Mouse (Mus musculus) kidney, adult 2 months (tissue): ENCODE data around the gene Tjap1. TPM values are rescaled to one million over a fixed set of nuclear protein-coding genes. Genes with fewer than 3 reads are reported as not detected.

ENCODE experiments used
- DNase-seq: peaks from one replicate; pipeline ENCODE4 v3.0.0; 2021
- H3K27ac ChIP-seq: fragments of 200-500 bp; 2 replicates; pipeline ENCODE4 v1.5.1; 2012; ENCODE audit warnings: low read depth, low read length, control low read depth, inconsistent platforms; ENCODE audit not compliant: insufficient read depth
- H3K27me3 ChIP-seq: fragments of 200-500 bp; replicated peaks from 2 replicates; pipeline ENCODE4 v1.6.1; 2012; ENCODE audit warnings: mild to moderate bottlenecking, moderate library complexity, low read length, inconsistent platforms; ENCODE audit not compliant: control insufficient read depth, insufficient read depth
- H3K36me3 ChIP-seq: fragments of 200-500 bp; 2 replicates; pipeline ENCODE4 v1.6.1; 2012; ENCODE audit warnings: mild to moderate bottlenecking, moderate library complexity, low read length, inconsistent platforms; ENCODE audit not compliant: control insufficient read depth, insufficient read depth
- H3K4me1 ChIP-seq: fragments of 200-500 bp; 2 replicates; pipeline ENCODE4 v1.6.1; 2011; ENCODE audit warnings: low read length; ENCODE audit not compliant: control insufficient read depth, insufficient read depth
- H3K4me3 ChIP-seq: fragments of 200-500 bp; 2 replicates; pipeline ENCODE4 v1.5.1; 2011; ENCODE audit warnings: mild to moderate bottlenecking, low read depth, low read length, control low read depth; ENCODE audit not compliant: insufficient read depth
- CTCF ChIP-seq: fragments of 200-500 bp; conservative IDR thresholded peaks from 2 replicates; pipeline ENCODE4 v1.5.1; 2011; ENCODE audit warnings: low read depth, mild to moderate bottlenecking, control low read depth, low read length, moderate library complexity, mixed read lengths; ENCODE audit not compliant: insufficient read depth, insufficient read length
- POLR2A ChIP-seq: fragments of 200-500 bp; IDR thresholded peaks from one replicate; pipeline ENCODE4 v1.6.1; 2011; ENCODE audit warnings: low read depth, low read length, control low read depth
- WGBS: fragments of 180-500 bp; shearing (Covaris S2); methylation state at CpG from one replicate; pipeline ENCODE4 v1.1.7; 2018; 5-methylcytosine and 5-hydroxymethylcytosine counted together
- polyA plus RNA-seq: library from polyadenylated mRNA; depleted of rRNA; stranded (reverse); fragments of >200 nt; gene quantifications from 2 replicates; pipeline ENCODE4 v1.2.3, GENCODE M21; 2012

The Tjap1 gene
- polyA plus RNA-seq, 1 experiment, result 23.1 TPM

DNA sequence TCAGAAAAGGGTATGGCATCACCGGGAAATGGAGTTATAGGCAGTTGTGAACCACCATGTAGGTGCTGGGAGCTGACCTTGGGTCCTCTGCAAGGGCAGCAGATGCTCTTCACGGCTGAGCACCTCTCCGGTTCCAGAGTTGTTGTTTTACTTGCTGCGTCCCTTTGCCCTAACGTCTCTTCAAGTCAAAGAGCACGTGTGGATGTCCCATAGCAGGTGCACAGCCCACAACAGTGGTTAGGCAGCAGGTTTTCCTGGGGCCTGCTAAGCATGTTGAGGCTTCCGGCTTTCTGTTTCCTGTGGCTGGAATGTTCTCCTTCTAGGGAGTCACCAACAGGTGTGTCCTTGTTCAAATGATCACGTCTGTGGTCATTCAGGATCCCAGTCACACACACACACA lies 1.1 kb upstream of the Tjap1 start:
- no peak overlapping the region for H3K4me3 ChIP-seq
- TF ChIP-seq POLR2A (no peak), CTCF (no peak)
- peak; percentile 79 for DNase-seq
- no peaks in the 10 kb centered on the region for H3K36me3 ChIP-seq
- no peaks in the 10 kb centered on the region for H3K27me3 ChIP-seq
- peak overlapping the region; percentile 75; the same call in 1 of the 2 replicates for H3K27ac ChIP-seq
- 62% methylated on average over 8 of the region's 8 CpGs for WGBS
- H3K4me1 ChIP-seq, result peaks cover 10% of the 10 kb centered on the region; the same call in 1 of the 2 replicates

DNA sequence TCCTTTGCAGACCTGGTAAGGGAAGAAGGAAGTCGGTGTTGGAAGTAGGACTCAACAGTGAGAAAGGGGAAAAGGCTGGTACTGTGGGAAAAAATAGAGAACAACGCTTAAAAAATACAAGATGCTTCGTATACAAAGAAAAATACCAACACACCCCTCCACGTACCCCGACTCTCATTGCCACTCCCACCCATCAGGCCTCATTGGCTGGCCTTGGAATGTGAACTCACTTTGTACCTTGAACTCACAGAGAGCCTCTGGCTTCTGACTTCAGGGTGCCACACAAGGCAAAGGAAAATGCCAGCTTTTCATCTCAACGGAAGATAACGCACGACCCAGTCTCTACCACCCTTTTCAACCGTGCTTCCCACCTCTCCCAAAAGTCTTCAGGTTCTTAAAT lies 314 bp upstream of the Tjap1 start:
- peak overlapping the region; percentile 75 for H3K27ac ChIP-seq
- no peaks in the 10 kb centered on the region for H3K27me3 ChIP-seq
- H3K4me1 ChIP-seq, result peaks cover 10% of the 10 kb centered on the region; the same call in 1 of the 2 replicates
- WGBS, result 24% methylated on average over 9 of the region's 9 CpGs
- H3K36me3 ChIP-seq, result no peaks in the 10 kb centered on the region
- no peak for TF ChIP-seq POLR2A
- no peak for TF ChIP-seq CTCF
- H3K4me3 ChIP-seq, result no peak overlapping the region
- no peak for DNase-seq

DNA sequence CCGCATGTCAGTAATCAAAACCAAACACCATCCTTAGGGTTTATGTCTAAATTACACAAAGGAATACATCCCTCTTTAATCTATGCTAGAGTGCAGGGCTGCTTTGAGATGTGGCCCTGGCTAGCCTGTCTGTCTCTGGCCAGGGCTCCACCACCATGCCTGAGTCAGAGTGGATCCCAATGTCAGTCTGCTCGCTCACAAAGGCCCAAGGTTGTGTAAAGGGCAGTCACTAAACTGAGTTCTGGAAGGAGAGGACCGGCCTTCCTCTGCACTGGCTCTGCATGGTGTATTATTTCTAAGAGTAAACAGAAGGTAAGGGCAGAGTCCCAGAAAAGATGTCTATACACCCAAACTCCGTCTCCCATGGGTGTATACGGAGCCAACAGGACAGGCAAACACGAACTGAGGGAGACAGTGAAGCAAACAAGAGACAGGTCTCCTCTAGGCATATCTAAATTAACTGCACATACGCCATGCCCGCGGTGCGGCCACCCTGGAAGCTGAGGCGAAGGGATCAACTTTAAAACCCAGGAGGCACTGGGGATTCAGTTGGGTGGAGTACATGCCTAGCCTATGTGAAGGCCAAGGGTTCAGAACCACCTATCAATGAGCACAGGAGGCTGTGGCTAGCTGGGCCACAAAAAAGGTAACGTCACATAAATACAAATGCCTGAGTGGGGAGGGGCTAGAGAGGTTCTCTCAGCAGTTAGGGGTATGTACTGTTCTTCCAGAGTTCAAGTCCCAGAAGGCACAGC lies 4.6 kb downstream of the Tjap1 start:
- Histone ChIP-seq H3K36me3 (no peaks in the 10 kb centered on the region), H3K4me1 (peaks cover 10% of the 10 kb centered on the region; the same call in 1 of the 2 replicates), H3K27ac (no peak overlapping the region), H3K4me3 (no peak overlapping the region), H3K27me3 (no peaks in the 10 kb centered on the region)
- no peak for DNase-seq
- TF ChIP-seq POLR2A, result no peak
- 93% methylated on average over 12 of the region's 12 CpGs for WGBS

DNA sequence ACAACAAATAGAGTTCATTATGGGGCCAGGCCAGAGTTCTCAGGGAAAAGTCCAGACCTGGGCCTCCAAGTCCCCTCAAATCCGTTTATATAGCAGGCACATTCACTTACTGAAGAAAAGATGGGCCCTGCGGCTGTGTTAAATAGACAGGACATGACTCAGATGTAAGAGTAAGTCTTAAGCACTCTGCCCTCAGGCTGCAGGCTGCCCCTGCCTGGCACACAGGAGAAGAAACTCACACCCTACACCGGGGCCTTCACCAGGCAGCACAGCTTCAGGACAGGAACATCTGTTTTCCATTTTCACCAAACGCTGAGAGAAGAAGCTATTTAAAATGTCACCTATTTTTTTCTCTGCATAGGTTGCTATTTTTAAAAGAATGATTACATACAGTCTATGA lies 5.2 kb downstream of the Tjap1 start:
- TF ChIP-seq POLR2A, result no peak
- TF ChIP-seq CTCF, result no peak
- Histone ChIP-seq H3K36me3 (no peaks in the 10 kb centered on the region), H3K27me3 (no peaks in the 10 kb centered on the region), H3K27ac (no peak overlapping the region), H3K4me3 (no peak overlapping the region), H3K4me1 (peaks cover 10% of the 10 kb centered on the region; the same call in 1 of the 2 replicates)
- DNase-seq, result no peak
- WGBS, result 75% methylated on average over 4 of the region's 4 CpGs

DNA sequence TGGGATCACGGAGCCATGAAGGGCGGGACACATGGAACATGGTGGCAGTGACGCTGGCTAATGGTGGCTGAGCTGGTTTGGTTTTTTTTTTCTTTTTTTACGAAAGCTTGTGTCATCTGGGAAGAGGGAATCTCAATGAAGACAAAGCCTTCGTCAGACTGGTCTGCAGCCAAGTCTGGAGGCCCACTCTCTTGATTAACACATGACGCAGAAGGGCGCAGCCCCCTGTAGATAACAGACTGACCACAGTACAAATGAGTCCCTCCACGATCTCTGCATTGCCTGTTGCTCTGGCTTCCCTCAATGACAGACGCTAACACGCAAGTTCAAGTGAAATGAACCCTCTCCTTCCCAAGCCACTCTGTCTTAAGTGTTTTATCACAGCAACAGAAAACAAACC lies 7.3 kb downstream of the Tjap1 start:
- 89% methylated on average over 10 of the region's 10 CpGs for WGBS
- no peak overlapping the region for H3K27ac ChIP-seq
- no peak overlapping the region for H3K4me3 ChIP-seq
- no peaks in the 10 kb centered on the region for H3K4me1 ChIP-seq
- no peaks in the 10 kb centered on the region for H3K27me3 ChIP-seq
- no peaks in the 10 kb centered on the region for H3K36me3 ChIP-seq
- DNase-seq, result no peak
- TF ChIP-seq POLR2A, result no peak
- no peak for TF ChIP-seq CTCF

DNA sequence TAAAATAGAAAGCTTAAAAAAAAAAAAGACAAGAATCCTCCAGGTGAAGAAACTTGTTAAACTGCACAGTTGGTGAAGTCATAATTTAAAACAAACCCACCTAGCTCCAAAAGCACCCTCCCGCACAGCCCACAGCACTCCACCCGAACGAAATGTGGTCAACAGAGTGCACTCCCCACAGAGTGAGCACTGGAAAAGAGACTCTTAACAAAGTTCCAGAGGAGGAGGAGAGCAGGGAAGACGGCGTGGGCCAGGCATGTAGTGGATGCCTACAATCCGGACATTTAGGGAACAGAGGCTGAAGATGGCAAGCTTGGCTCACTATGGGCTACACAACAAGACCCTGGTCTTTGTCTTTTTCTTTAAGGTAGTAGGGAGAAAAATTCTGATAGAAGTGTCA lies 7.8 kb downstream of the Tjap1 start:
- no peak for DNase-seq
- Histone ChIP-seq H3K27ac (no peak overlapping the region), H3K27me3 (no peaks in the 10 kb centered on the region), H3K4me3 (no peak overlapping the region), H3K4me1 (0 out of 2 replicates have a peak, but pooled peaks cover 3% of the 10 kb centered on the region), H3K36me3 (no peaks in the 10 kb centered on the region)
- TF ChIP-seq CTCF (no peak), POLR2A (no peak)
- WGBS, result 87% methylated on average over 6 of the region's 6 CpGs

DNA sequence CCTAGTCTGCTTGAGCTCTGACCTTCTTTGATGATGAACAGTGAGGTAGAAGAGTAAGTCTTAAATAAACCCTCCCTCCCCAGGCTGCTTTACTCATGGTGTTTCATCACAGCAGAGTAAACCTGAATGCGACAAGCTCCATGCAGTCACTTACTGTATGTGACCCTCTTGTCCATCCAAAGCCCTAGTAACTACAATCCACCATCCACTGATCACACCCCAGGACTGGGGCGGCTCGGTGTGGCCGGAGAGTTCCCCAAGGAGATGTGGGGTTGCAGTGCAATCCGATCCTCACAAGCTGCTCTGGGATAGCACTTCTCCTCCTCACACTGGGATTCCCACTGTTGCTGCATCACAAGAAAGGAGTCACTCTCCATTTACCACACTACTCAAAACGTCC lies 8.4 kb downstream of the Tjap1 start:
- Histone ChIP-seq H3K36me3 (no peaks in the 10 kb centered on the region), H3K27ac (no peak overlapping the region), H3K4me3 (no peak overlapping the region), H3K4me1 (0 out of 2 replicates have a peak, but pooled peaks cover 3% of the 10 kb centered on the region), H3K27me3 (no peaks in the 10 kb centered on the region)
- no peak for TF ChIP-seq POLR2A
- TF ChIP-seq CTCF, result no peak
- no peak for DNase-seq
- 69% methylated on average over 6 of the region's 6 CpGs for WGBS
